Mouse (Mus musculus) G1E-ER4 (cell line): Measurements from ENCODE around the gene Fbxo40. TPM values are rescaled to one million over a fixed set of nuclear protein-coding genes. Genes with fewer than 3 reads are reported as not detected.

ENCODE experiments used
- GATA1 ChIP-seq: IDR thresholded peaks from one replicate; pipeline ENCODE4 v1.8.0; 2012; ENCODE audit warnings: low read length, inconsistent platforms
- polyA plus RNA-seq: library from polyadenylated mRNA; stranded (reverse); fragments of >175 nt; gene quantifications from 2 replicates; pipeline ENCODE4 v1.2.3, GENCODE M21; 2012

The Fbxo40 gene
- polyA plus RNA-seq, 1 experiment, result not detected

DNA sequence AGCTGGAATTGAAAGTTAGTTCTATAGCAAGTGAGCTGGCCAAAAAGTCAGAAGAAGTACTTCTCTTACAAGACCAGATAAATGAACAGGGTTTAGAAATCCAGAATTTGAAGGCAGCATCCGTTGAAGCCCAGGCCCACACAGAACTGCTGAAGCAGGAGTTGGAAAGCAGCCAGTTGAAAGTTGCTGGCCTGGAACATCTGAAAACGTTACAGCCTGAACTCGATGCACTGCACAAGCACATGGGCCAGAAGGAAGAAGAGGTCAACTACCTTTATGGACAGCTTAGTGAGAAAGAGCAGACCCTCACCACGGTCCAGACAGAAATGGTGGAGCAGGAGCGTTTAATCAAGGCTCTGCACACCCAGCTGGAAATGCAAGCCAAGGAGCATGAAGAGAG is 76.1 kb downstream of the Fbxo40 start:
- no peak for TF ChIP-seq GATA1

Other genes starting within 250 kb of the Fbxo40 start
- gene Slc15a2, start 205.5 kb downstream of the Fbxo40 start, polyA plus RNA-seq, result 0.61 and 1.1 TPM in 2 replicates
- 1.8 and 2.6 TPM in 2 replicates for gene Iqcb1, start 162.1 kb downstream of the Fbxo40 start, polyA plus RNA-seq
- gene Eaf2, start 115.5 kb downstream of the Fbxo40 start, polyA plus RNA-seq, result 0.50 and 0.53 TPM in 2 replicates
- 10.8 and 13.4 TPM in 2 replicates for gene Golgb1, start 115.3 kb downstream of the Fbxo40 start, polyA plus RNA-seq
- 20.5 and 28.9 TPM in 2 replicates for gene Hcls1, start 55.5 kb downstream of the Fbxo40 start, polyA plus RNA-seq
- 3.1 and 7.8 TPM in 2 replicates for gene Polq, start 21.3 kb upstream of the Fbxo40 start, polyA plus RNA-seq